Mouse (Mus musculus) embryo, embryonic 11 days (tissue): ENCODE measurements around the gene Arrdc2.
A peak's percentile ranks its signal among the peaks of the same experiment; 100 is the strongest.

ENCODE experiments used
- DNase-seq: peaks from one replicate; pipeline ENCODE4 v3.0.0-alpha.2; 2015

Arrdc2 gene

DNA sequence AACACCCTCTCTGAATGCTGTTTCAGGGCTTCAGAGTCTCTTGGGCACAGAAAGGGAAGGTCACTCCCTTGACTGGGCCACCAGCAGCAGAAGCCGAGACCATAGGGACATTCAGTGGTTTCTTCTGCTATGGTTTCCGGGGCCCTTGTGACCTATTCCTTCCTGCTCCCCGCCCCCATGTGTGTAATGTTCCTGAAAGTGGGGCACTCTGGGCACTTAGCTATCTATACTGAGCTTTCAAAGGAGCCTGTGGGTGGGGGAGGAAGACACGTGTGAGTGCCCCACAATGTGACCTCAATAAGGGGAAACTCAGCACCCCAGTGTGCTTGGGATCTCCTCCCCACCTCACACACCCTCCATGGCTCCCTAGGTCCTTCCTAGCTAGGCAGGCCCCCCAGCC lies 33.0 kb downstream of the Arrdc2 start:
- DNase-seq: no peak

DNA sequence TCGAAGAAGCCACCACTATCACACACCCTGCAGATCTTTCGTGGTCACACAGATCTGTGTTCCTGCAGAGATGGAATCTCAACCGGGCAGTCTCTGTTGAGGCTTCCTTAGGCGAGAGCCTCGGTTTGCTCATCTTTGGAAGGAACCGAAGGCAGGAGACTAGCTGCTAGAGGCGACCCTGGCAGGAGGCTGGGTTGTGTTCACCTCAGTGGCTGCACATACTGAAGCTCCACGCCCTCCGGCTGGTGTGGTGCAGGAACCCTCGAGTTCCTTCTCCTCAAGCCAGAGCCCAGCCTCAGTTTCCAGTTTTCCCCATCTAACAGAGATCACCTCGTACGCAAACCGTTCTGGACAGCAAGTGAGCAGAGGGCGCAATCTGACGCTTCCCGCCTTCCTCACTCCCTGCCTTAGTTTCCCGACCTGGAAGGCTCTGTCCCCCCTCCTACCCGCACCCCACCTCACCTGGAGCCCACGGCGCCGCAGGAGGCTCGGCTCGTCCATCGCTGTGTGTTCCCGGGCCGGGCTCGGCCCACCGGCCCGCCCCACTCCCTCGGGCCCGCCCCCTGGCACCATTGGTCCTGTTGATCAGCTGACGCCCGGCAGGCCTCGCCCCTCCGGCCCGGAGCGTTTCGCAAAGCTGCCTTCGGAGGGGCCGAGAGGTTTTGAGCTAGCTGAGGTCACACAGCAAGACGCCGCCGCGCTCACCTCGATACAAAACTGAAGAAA lies 34.9 kb downstream of the Arrdc2 start, which contains the start of gene Mast3:
Gene Mast3, minus strand, starts transcription at position 574 of the 726 bp plus-strand sequence.
- DNase-seq: peak; percentile 93

DNA sequence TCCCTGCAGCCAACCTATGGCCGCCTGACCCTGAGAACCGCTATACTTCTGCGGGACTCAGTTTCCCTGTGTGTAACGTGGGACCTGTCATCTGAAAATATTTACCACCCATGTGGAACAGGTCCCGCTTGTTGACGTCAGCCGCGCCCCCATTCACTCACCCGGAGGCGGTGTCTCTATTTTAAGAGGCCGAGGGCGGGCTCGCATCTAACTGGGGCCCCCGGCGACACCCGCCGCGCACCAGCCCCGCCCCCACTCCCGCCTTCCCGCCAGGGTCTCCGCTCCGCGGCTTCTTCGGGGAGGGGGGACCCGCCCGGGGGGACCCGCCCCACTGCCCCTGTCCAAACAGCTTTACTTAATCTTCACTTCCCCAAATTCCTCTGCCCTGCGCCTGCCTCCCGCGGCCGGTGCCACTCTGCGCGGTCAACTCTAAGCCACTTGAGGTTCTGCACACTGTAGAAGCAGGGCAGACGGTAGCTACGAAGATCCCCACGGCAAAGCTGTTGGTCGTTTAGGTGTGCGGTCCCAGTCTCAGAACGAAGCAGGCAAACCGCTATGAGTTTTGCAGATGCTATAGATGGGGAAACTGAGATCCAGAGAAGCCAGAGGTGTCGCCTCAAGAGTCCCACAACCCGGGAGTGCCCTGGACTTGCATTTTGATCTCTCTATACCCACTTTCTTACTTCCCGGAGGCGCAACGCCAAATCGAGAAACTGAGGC lies 35.6 kb downstream of the Arrdc2 start:
- DNase-seq: peak; percentile 46

DNA sequence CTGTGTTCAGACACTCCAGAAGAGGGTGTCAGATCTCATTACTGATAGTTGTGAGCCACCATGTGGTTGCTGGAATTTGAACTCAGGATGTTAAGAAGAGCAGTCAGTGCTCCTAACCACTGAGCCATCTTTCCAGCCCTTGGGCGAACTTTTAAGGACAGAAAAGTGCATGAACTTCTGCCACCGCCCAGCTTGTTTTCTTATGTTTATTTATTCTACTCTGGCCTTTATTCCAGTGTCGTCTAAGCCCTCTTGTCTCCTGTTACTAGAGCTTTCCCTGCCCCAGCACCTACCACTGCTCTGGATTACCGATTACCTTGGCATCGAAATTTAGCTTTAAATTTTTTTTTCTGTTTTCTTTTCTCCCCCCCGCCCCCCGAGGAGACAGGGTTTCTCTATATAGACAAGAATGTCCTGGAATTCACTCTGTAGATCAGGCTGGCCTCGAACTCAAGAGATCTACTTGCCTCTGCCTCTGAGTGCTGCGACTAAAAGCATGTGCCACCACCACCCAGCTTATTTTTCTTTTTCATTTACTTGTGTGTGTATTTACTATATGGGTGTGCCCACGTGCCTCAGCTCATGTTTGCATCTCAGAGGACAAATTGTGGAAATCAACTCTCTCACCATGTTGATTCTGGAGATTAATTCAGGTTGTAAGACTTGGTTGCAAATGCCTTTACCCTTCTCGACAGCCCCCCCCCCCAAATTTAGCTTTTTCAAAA lies 36.6 kb downstream of the Arrdc2 start:
- DNase-seq: no peak

DNA sequence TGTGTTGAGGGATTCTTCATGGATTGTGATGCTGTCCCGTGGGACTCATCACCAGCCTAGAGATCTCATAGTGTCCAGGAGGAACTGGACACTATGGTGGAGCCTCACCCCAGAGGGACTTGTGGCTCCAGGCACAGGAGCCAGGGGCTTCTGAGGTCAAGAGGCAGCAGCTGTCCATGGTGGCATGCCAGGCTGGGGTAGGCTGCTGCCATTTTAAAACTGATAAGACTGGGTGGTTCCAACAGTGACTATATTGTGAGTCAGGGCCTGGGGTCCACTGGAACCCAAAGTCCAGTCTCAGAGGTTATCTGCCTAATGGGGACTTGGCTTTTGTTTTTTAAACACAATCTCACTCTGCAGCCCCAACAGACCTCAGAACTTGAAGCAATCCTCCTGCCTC lies 37.7 kb downstream of the Arrdc2 start:
- no peak for DNase-seq

DNA sequence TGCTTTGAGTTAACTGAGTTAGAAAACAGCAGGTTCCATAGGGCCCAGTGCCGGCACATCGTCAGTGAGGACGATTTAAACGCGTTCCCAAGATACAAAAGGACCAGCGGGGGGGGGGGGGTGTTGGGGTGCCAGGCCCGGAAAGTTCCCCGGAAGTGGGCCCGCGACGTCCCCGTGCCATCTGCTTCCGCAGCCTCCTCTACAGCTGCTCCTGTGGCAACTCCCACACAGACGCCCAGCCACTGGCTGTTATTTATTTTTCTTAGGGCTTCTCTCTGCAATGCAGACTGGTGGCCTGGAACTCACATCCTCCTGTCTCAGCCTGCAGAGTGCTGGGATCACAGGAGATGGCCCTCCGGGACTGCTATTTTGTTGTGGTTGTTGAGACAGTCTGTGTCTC lies 38.4 kb downstream of the Arrdc2 start:
- no peak for DNase-seq

DNA sequence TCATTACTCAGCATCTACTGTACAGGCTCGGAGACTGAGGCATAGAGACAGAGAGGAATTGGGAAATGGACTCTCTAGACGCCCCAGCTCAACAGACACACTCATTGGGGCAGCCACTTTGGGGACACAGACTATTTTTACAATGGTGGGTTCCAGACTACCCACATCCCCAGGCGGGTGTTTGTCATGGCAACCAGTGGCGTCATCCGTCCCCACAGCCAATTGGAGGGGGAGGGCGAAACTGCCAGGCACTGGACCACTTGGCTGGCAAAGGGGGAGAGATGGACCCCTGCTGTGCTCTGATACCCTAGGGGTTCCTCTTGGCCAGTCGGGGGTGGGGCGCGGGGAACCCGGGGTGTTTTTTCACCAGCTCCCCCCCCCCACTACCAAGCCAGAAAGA lies 38.9 kb downstream of the Arrdc2 start:
- no peak for DNase-seq

DNA sequence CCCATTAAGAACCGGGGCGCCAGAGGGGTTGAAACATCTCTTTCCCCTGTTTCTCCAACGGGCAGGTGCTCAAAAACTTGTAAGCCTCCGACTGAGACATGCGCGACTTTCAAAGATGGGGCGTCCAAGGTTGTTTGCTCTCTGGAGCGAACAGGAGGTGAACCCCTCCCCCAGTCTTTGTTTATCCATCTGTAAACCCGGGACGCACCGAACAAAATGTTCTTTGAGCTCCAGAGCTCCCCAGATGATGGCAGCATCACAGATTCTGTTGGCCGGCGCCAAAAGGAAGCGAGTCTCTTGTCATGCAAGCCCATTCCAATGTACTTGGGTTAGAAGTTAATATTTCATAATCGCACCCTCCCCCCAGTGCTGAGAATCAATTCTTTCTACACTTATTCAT lies 41.2 kb downstream of the Arrdc2 start:
- DNase-seq: no peak

DNA sequence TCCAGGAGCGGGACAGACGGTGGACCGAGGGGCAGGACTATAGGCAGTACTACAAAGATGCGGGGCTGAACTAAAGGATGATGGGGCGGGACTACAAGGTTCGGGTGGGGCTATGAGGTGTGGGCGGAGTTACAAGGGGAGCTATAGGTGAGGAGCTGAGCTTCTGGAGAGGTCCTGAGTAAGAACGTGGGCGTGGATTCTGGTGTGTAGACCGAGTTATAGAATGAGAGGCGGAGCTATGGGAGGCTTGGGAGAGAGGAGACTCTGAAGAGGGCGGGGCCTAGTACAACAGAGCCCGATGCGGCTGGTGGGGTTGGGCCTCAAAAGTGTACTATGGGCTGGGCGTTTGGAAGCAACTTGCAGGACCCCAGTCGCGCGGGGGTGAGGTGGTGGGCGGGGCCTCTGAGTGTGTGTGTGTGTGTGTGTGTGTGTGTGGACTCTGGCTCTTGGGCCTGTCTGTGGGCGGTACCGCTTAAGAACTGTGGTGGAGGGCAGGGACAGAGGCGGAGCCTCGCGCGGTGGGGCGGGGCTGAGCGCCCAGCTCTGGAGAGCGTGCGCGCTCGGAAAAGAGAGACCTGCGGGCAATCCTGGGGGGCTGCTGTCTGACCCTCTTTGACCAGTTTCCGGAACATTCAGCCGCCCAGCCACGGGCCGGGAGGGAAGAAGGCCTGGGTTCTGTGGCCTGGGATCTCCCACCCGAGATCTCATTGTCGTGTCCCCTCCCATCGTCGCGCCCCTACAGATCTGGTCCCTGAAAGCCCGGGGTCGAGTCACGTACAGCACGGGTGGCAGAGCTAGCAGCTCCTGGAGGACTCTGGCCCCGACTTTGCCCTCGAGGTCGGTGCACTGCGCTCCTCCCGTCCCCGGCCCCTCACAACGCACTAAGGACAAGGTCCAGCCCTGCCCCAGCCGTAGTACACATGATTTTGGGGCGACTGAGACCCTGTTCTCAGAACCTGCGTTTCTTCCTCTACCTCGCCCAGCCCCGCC lies 42.1 kb downstream of the Arrdc2 start:
- DNase-seq: peak; percentile 94

DNA sequence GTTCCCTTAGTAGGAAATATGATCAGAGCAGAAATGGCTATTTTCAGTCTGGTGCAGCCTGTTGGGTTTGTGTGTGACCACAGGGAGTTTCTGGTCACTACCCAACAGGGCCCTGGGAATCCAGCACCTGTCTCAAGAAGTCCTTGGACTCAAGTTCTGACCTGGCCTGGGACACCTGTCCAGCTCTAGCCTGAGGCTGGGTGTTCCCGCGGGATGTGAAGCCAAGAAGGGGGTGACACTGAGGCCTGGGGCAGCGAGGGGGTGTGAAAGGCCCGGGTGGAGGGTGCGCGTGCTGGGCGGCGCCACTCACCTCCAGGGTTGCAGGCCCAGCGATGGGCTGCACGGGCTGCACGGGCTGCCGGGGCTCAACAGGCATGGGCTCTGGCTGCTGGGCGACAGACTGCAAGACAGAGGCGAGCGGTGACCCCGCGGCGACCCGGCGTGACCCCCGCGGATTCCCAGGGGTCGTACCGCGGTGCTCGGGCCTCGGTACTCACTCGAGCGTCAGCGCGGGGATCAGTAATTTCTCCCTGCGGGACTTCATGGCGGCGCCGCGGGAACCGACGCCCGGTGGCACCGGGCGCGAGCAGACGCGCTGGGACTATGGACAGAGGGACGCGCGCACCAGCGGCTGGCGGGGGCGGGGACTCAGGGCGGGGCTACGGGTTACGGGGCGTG lies 43.0 kb downstream of the Arrdc2 start:
- no peak for DNase-seq

DNA sequence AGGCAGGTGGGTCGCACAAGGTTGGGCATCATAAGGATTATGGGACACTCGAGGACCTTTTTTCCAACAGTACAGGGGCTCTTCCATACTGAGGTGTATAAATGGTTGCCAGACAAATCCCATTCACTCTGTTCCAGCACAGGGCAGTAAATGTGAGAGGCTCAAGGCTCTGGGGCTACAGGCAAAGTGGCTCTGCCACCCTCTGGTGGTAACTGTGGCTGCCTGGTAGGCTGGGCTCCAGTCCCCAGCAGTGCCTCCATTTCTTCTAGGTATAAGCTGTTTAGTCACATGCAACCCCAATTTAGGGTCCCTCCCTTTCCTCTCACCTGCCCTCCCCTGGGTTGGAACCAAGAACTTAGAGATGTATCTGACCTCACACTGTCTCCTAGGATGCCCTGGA lies 44.1 kb downstream of the Arrdc2 start:
- DNase-seq: no peak

DNA sequence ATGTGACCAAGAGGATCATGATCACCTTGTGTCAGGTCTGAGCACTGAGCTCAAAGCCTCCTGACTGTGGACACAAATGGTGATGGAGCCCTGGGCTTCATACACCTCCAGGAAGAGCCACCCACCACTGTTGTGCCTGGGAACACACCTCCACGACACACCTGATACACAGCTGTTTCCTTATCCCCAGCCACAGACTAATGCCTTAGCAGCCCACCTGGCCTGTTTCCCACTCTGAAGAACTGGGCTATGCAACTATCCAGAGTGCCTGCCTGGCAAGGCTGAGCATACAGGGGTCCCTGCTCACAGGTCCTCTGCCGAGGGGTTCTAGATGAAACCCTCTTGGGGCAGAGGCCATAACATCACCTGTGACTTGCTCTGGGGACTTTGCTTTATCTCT lies 45.3 kb downstream of the Arrdc2 start:
- DNase-seq: no peak

DNA sequence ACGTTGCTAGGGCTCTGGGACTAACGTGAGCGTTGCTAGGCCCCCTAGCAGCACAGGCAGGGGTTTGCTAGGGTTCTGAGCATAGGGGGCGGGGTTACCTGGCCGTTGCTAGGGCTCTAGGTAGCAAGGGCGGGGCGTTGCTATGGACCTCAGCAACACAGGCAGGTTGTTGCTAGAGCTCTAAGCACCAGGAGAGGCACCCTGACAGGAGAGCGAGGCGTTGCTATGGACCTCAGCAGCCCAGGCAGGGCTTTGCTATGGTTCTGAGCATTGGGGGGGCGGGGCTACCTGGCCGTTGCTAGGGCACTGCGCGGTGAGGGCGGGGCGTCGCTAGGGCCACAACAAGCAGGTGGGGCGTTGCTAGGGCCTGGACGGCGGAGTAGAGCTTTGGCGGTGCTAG lies 46.8 kb downstream of the Arrdc2 start:
- DNase-seq: no peak

DNA sequence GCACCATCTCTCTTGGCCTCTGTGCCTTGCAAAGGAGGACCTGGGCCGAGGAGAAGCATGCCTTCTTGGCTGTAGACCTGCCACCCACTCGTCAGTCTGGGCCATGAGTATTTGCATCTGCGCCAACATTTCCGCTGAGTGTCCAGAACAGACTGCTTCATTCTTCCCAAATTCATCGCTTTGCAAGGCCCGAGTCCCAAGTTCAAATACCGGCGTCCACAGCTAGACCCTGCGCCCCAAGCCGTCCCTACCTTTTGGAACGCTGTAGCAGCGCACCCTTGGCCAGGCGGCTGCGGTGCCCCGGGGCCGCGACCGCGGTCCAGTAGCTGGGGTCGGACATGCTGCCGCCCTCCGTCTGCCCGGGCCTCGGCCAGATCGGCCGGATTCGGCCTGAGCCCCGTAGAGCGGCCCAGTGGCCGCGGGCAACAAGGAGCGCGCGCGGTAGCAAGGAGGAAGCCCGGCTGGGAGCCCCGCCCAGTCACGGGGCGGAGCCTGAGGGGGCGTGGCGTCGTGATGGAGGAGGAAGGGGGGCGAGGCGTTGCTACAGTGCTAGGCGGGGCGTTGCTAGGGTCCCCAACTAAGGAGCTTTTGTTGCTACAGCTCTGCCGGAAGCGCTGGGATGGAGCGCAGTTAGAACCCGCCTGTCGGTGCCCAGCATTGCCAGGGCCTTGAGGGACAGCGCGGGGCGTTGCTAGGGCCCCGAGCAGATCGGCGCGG lies 47.4 kb downstream of the Arrdc2 start:
- DNase-seq: peak; percentile 98

DNA sequence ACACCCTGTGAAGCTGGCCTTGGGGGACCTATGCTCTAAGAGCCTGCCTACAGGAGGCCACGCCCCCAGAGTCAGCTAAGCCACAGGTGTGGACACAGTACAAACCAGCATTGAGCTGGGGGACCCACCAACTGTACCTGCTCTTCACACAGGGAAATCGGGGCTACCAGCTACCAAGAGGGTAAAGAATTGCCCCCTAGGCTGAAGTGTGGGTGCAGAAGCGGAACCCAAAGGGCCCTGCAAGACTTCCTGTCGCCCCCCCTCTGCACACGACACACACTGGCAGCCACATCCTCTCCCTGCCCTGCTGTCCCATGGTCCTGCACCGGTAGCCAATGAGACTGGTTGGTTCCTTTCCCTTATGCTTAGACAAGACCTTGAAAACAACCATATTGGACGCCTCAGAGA lies 48.2 kb downstream of the Arrdc2 start:
- DNase-seq: no peak

DNA sequence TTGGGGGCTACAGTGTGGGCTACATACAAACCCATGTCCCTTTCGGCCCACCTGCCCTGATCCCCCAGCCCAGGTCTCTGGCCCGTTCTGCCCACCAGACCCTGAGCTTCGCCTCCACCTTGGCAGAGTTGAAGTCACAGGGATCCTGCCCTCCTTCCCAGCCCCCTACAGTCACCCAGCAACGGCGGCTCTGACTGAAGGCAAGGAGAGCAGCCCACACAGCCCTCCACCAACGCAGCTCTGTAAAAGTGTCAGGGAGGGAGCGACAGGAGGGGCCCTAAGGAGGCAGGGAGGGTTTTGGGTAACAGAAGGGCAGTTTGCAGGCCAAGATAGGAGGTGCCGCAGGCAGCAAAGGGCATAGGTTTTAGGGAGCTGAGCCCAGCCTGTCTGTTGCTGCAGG lies 48.7 kb downstream of the Arrdc2 start:
- no peak for DNase-seq

DNA sequence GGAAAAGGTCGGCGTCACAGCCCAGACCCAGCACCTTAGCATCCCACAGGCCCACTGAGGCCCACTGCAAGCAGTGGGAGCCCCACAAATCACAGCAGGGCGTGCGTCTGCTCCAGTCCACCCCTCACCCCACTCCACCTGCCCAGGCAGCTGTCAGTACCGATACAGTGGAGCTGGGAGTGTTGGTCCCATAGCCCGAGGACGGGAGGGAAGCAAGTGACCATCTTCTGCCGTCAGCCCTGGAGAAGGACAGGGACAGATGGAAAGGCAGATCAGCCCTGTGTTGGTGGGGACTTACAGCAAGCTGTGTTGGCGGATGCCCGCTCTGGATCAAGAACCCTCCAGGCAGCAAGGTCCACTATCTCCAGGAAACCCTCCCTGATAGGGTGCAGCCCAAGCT lies 50.5 kb downstream of the Arrdc2 start:
- no peak for DNase-seq

DNA sequence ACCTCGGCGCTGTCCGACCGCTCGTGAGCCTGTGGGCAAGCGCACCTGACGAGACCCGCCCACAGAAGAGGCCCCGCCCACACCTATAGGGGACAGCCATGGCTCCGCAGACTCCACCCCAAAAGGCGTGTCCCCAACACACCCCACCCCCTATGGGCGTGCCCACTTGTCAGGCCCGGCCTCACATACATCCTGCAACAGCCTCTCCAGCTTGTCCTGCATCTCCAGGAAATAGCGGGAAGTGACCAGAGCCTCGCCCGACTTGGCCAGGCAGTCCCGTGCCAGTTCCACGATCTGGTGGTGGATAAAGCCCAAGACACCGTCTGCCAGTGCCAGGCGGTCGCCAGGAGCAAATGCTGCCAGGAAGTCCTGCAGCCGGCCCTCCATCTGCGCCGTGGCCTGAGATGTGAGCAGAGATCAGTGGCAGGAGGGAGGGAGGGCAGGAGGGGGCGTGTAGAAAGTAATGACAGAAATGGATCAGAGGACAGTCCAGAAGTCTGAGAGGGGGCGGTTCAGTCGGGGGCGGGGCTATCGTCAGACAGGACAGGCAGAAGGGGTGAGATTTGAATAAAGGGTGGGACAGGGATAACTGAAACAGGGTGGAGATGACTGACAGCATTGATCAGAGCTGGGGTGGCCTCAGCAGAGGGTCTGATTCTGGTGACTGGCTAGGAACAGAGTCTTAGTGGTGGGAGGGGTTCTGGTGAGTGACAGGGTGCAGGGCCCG lies 51.4 kb downstream of the Arrdc2 start:
- DNase-seq: peak; percentile 79

DNA sequence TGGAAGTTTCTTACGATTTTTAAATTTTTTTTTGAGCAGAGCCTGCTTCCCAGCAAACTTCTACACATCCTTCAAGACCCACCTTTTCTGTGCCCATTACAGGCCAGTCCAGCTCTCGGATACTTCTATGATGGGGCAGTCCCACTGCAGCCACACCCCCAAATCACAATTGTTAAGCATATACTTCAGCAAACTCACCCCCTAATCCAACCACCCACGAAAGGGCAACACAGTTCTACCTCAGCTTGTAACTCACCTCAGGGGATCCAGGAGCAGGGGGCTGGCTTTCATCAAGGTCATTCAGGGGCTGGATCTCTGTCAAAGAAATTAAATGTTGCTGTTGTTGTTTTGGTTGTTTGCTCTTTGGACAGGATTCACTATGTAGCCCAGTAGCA lies 52.5 kb downstream of the Arrdc2 start:
- DNase-seq: no peak

DNA sequence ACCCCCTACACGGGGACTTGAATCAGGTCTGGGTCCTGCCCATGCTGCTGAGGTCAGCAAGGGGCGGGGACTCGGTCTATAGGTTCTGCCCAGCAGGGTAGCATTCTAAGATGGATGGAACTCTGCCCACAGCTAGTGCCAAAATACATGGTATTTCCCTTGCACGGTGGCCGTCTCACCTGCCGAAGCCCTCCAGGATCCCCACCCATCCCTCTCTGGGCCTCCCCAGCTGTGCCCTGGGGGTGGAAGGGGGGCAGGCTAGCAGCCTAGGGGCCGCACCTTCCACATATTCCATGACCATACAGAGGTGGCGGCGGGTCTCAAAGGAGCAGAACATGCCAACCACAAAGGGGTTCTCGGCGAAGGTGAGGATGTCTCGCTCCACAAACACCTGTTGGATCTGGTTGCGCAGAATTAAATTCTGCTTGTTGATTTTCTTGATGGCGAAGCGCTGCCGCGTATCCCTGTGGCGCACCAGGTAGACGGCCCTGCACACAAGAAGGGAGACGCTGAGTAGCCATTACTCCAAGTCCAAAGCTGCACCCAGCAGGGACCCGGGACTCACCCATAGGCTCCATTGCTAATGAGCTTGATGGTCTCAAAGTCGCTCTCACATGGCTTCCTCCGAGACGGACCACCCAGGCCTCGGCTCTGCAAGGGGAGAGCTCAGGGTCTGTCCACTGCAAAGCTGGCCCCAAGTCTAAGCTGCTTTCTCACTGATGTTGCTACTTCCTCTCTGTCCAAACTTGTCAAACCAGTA lies 53.0 kb downstream of the Arrdc2 start:
- no peak for DNase-seq
